Mouse (Mus musculus) forebrain, postnatal 0 days (tissue): Measurements from ENCODE around the gene Adrb1. TPM values are rescaled to one million over a fixed set of nuclear protein-coding genes. Genes with fewer than 3 reads are reported as not detected.
"Not testable (repeated sequence)": the region's sequence is repeated elsewhere in the genome, so short reads cannot be mapped to it uniquely, and the experiment has no call there.

Experiments used
- ATAC-seq: fragments of 200-750 bp; cut with Nextera tagmentation; 2 replicates; pipeline ENCODE4 v1.8.0; 2017; ENCODE audit warnings: mild to moderate bottlenecking, moderate library complexity
- DNase-seq: peaks from one replicate; pipeline ENCODE4 v3.0.0-alpha.2; 2015
- H3K27ac ChIP-seq: fragments of 300-500 bp; sonication (generic); 2 replicates; pipeline ENCODE4 v1.5.1; 2014; ENCODE audit warnings: low read depth, mild to moderate bottlenecking, antibody characterized with exemption, low read length, moderate library complexity, mixed read lengths
- H3K27me3 ChIP-seq: fragments of 300-500 bp; sonication (generic); 2 replicates; pipeline ENCODE4 v1.6.1; 2014; ENCODE audit warnings: mild to moderate bottlenecking, low read length, mixed read lengths; ENCODE audit not compliant: insufficient read depth
- H3K36me3 ChIP-seq: fragments of 300-500 bp; sonication (generic); 2 replicates; pipeline ENCODE4 v1.6.1; 2014; ENCODE audit warnings: mild to moderate bottlenecking, moderate library complexity; ENCODE audit not compliant: insufficient read depth
- H3K4me1 ChIP-seq: fragments of 300-500 bp; sonication (generic); 2 replicates; pipeline ENCODE4 v1.6.1; 2014; ENCODE audit warnings: antibody characterized with exemption; ENCODE audit not compliant: insufficient read depth
- H3K4me2 ChIP-seq: fragments of 300-500 bp; sonication (generic); 2 replicates; pipeline ENCODE4 v1.6.1; 2014; ENCODE audit warnings: low read depth, mild to moderate bottlenecking, moderate library complexity
- H3K4me3 ChIP-seq: fragments of 300-500 bp; sonication (generic); 2 replicates; pipeline ENCODE4 v1.5.1; 2014; ENCODE audit warnings: low read depth, low read length, mixed read lengths
- H3K9ac ChIP-seq: fragments of 300-500 bp; sonication (generic); 2 replicates; pipeline ENCODE4 v1.6.1; 2014; ENCODE audit warnings: mild to moderate bottlenecking
- H3K9me3 ChIP-seq: fragments of 300-500 bp; sonication (generic); 2 replicates; pipeline ENCODE4 v1.6.1; 2016; ENCODE audit warnings: low read length
- CTCF ChIP-seq: sonication (generic); IDR thresholded peaks from 2 replicates; pipeline ENCODE4 v1.5.1; 2016; ENCODE audit warnings: antibody characterized with exemption, control low read depth, low read depth
- WGBS: fragments of 180-500 bp; shearing (Covaris S2); extraction: QIAGEN DNeasy Blood & Tissue Kit; methylation state at CpG from one replicate; pipeline ENCODE4 v1.1.7; 2014; 5-methylcytosine and 5-hydroxymethylcytosine counted together
- polyA plus RNA-seq: library from polyadenylated mRNA; unstranded; fragments of >200 nt; fragmentation: Nextera tagmentation; extraction: Ambion mirVana; gene quantifications from 2 replicates; pipeline ENCODE4 v1.2.1, GENCODE M21; 2015
- total RNA-seq: library from RNA; depleted of rRNA; stranded (reverse); fragments of >200 nt; gene quantifications from 2 replicates; pipeline ENCODE4 v1.2.3, GENCODE M21; 2014; rRNA removed

Adrb1 gene
- total and polyA plus RNA-seq, 2 experiments from 2014 or later: 3.4 to 8.5 TPM

- Histone ChIP-seq H3K4me2 (no peak overlapping the region), H3K27me3 (peaks cover 7% of the 10 kb centered on the region; the same call in 1 of the 2 replicates), H3K9me3 (no peaks in the 10 kb centered on the region), H3K36me3 (no peaks in the 10 kb centered on the region), H3K4me3 (no peak overlapping the region), H3K4me1 (0 out of 2 replicates have a peak, but pooled peaks cover 11% of the 10 kb centered on the region), H3K27ac (no peak overlapping the region), H3K9ac (no peak overlapping the region)
- WGBS: 57% methylated on average over 9 of the region's 9 CpGs
- DNase-seq (no peak), ATAC-seq (no peak)
- no peak for TF ChIP-seq CTCF
Measured at GRCm38 (mm10) chr19:56774408-56774962, 52.5 kb downstream of the Adrb1 start.

DNA sequence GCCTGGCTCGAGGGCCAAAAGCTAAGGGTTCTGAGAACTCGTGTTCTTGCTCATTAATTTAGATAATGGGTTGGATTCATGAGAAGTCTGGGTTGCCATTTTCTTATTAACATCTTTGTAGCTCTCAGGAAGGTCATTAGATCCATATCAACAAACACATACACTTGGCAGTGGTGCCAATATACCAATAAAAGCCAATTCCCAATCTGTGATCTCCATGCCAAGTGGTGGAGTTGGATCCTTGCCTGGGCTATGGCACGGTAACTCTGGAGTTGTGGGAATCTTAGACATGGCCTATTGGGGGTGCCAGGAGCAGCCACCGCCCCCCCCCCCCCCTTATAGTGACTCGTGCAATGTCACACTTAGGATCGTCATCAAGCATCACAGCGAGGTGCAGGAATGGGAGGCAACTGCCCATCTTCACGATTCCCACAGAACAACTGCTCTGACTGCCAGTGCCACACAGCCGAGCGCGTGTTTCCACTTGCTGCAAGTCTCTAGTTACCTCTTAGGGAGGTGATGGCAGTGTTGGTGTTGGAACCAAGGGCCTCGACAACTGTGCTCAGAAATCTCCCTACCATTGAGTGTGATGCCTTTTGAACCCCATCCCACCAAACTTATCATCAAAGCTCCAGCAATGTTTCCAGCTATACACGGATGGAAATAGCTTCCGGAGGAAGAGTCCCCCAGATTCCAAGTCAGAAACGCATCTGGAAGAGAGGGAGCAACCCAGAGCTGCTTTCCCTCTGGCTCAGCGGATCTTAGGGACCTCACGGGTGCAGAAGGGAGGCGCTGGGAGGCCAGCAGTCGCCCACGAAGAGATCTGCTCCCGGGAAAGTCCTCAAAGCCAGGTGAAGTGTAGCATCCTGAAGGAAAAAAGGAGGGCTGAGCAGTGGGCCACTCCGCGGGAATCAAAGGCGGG is 53.2 kb downstream of the Adrb1 start:
- Histone ChIP-seq H3K4me2 (peak overlapping the region; percentile 38), H3K36me3 (no peaks in the 10 kb centered on the region), H3K4me3 (peak overlapping the region; percentile 13; the same call in 1 of the 2 replicates), H3K9me3 (no peaks in the 10 kb centered on the region), H3K9ac (peak overlapping the region; percentile 37; the same call in 1 of the 2 replicates), H3K4me1 (0 out of 2 replicates have a peak, but pooled peaks cover 11% of the 10 kb centered on the region), H3K27me3 (peaks cover 7% of the 10 kb centered on the region; the same call in 1 of the 2 replicates), H3K27ac (no peak overlapping the region)
- DNase-seq: no peak
- 28% methylated on average over 24 of the region's 24 CpGs for WGBS
- TF ChIP-seq CTCF: no peak
- no peak for ATAC-seq

DNA sequence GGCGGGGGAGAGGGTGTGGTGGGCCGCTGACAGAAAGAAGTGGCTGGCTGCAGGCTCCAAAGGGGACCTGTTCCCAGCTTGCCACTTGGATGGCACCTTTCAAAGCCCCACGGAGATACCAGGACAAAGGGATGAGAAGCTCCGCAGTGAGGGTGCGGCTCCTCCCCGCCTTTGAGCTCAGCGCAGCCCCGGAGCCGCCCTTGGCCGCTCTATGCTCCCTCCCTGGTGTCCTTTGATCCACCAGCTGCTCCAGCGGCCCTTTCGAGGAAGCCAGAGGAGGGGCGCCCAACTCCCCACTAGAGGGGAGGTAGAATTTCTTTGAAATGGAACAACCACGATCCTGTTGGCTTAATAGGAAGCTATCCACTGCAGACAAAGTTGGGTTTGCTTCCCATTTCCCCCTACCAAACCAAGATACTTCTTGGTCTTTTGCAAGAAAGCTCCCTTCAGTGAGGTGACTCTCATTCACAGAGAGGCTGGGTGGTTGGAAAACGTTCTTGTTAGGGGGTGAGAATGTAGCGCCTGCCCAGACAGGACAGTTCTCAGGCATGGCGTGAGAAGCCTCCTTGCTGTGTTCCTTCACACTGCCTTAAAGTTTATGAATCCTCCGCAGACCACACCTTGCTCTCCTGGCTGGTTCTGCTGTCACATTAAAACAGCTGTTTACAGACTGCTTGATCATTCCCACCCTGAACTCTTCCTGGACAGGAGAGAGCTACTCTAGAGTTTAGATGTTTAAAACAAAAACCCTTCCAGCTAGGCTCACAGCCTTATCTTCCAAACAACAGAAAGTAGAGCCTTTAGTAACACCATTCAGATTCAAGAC is 54.1 kb downstream of the Adrb1 start:
- Histone ChIP-seq H3K27ac (no peak overlapping the region), H3K9ac (peak overlapping the region; percentile 37; the same call in 1 of the 2 replicates), H3K9me3 (no peaks in the 10 kb centered on the region), H3K27me3 (peaks cover 7% of the 10 kb centered on the region; the same call in 1 of the 2 replicates), H3K4me1 (0 out of 2 replicates have a peak, but pooled peaks cover 11% of the 10 kb centered on the region), H3K4me3 (peak overlapping the region; percentile 13; the same call in 1 of the 2 replicates), H3K4me2 (peak overlapping the region; percentile 38), H3K36me3 (no peaks in the 10 kb centered on the region)
- ATAC-seq (no peak), DNase-seq (no peak)
- 17% methylated on average over 18 of the region's 18 CpGs for WGBS
- no peak for TF ChIP-seq CTCF

DNA sequence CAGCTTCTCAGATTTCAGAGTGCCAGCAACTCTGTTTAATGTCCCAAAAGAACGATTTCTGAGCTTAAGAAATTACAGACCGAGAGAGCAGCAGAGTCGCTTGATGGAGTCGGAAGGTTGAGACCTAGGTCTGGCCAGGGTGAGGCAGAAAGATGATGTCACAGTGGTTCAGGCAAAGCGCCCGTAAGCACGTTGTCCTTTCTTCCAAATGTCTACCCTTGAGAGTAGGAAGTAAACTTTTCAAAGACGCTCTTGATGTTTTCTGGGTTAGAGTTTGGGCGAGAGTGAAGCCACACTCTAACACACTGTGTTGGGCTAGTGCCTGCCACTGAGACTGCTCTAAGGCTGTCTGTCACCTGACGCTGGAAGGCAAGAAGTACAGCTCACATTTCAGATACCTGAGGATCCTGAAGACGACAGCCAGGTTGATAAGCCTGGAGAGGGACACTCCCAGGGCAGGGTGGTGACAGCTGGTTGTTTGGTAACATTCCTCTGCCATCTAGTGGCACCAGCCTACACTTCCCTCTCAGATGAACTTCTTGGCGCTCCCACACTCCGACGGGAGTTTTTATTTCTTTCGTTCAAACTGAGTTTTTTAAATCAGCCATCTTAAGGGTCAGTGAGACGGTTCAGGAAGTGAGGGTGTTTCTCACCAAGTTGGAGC is 54.9 kb downstream of the Adrb1 start:
- Histone ChIP-seq H3K9me3 (no peaks in the 10 kb centered on the region), H3K9ac (no peak overlapping the region), H3K36me3 (no peaks in the 10 kb centered on the region), H3K27me3 (peaks cover 7% of the 10 kb centered on the region; the same call in 1 of the 2 replicates), H3K27ac (no peak overlapping the region), H3K4me3 (no peak overlapping the region), H3K4me1 (0 out of 2 replicates have a peak, but pooled peaks cover 11% of the 10 kb centered on the region), H3K4me2 (no peak overlapping the region)
- 44% methylated on average over 16 of the region's 16 CpGs for WGBS
- TF ChIP-seq CTCF: peak; percentile 87
- DNase-seq (peak; percentile 78), ATAC-seq (peak; percentile 83)

DNA sequence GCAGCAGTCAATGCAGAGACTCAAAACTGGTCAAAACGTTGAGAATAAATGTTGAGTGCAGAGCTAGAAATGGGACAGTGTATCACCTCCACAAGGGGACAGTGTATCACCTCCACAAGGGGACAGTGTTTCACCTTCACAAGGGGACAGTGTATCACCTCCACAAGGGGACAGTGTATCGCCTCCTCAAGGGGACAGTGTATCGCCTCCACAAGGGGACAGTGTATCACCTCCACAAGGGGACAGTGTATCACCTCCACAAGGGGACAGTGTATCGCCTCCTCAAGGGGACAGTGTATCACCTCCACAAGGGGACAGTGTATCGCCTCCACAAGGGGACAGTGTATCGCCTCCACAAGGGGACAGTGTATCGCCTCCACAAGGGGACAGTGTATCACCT is 56.5 kb downstream of the Adrb1 start:
- not testable (repeated sequence) for H3K36me3 ChIP-seq, H3K4me2 ChIP-seq, H3K27me3 ChIP-seq, H3K9me3 ChIP-seq, DNase-seq, H3K4me3 ChIP-seq, H3K27ac ChIP-seq, H3K4me1 ChIP-seq, H3K9ac ChIP-seq, ATAC-seq
- WGBS: 96% methylated on average over 7 of the region's 7 CpGs
- TF ChIP-seq CTCF: peak; percentile 41

Other genes with a start within 250 kb of the Adrb1 start
- 6.7 and 10.4 TPM in 2 replicates for gene Dclre1a, start 174.0 kb upstream of the Adrb1 start, total RNA-seq
- gene Dclre1a, start 174.0 kb upstream of the Adrb1 start, polyA plus RNA-seq: 8.2 and 9.8 TPM in 2 replicates
- 11.5 and 13.7 TPM in 2 replicates for gene Nhlrc2, start 173.9 kb upstream of the Adrb1 start, total RNA-seq
- 3.8 and 5.8 TPM in 2 replicates for gene Nhlrc2, start 173.9 kb upstream of the Adrb1 start, polyA plus RNA-seq
- 20.9 and 21.2 TPM in 2 replicates for gene Ccdc186, start 100.0 kb downstream of the Adrb1 start, total RNA-seq
- 15.7 and 20.2 TPM in 2 replicates for gene Ccdc186, start 100.0 kb downstream of the Adrb1 start, polyA plus RNA-seq
- 0.69 and 1.7 TPM in 2 replicates for gene Tdrd1, start 104.0 kb downstream of the Adrb1 start, total RNA-seq
- 0.50 and 0.77 TPM in 2 replicates for gene Tdrd1, start 104.0 kb downstream of the Adrb1 start, polyA plus RNA-seq
- 0.62 and 1.1 TPM in 2 replicates for gene Vwa2, start 152.1 kb downstream of the Adrb1 start, total RNA-seq
- 0.31 and 0.33 TPM in 2 replicates for gene Vwa2, start 152.1 kb downstream of the Adrb1 start, polyA plus RNA-seq